Mouse (Mus musculus) C2C12 (cell line): ENCODE data around the gene Acadsb. TPM values are rescaled to one million over a fixed set of nuclear protein-coding genes. Genes with fewer than 3 reads are reported as not detected.
"Not testable (repeated sequence)": the region's sequence is repeated elsewhere in the genome, so short reads cannot be mapped to it uniquely, and the experiment has no call there.

Source experiments
- H3K27me3 ChIP-seq: one replicate; pipeline ENCODE4 v1.6.1; 2011; ENCODE audit not compliant: control insufficient read depth, insufficient read depth, insufficient read length
- H3K36me3 ChIP-seq: one replicate; pipeline ENCODE4 v1.6.1; 2011; ENCODE audit not compliant: control insufficient read depth, insufficient read depth
- H3K4me3 ChIP-seq: one replicate; pipeline ENCODE4 v1.5.1; 2011; ENCODE audit warnings: mild to moderate bottlenecking, control low read depth; ENCODE audit not compliant: poor library complexity, insufficient read depth, severe bottlenecking
- H3K79me2 ChIP-seq: one replicate; pipeline ENCODE4 v1.6.1; 2011; ENCODE audit not compliant: control insufficient read depth, insufficient read depth
- H3K79me3 ChIP-seq: one replicate; pipeline ENCODE4 v1.6.1; 2011; ENCODE audit warnings: low read depth, control low read depth
- H3ac ChIP-seq: one replicate; pipeline ENCODE3; 2011; ENCODE audit warnings: low read depth; ENCODE audit not compliant: control insufficient read depth, insufficient read length
- CEBPB ChIP-seq: IDR thresholded peaks from one replicate; pipeline ENCODE4 v1.6.1; 2011; ENCODE audit warnings: low read depth, mild to moderate bottlenecking, control low read depth, moderate library complexity
- CTCF ChIP-seq: IDR thresholded peaks from one replicate; pipeline ENCODE4 v1.5.1; 2011; ENCODE audit not compliant: control insufficient read depth, insufficient read depth, insufficient read length
- FOSL1 ChIP-seq: IDR thresholded peaks from one replicate; pipeline ENCODE4 v1.8.0; 2011; ENCODE audit warnings: mild to moderate bottlenecking, low read length; ENCODE audit not compliant: poor library complexity, insufficient read depth, severe bottlenecking
- MAX ChIP-seq: IDR thresholded peaks from one replicate; pipeline ENCODE4 v1.6.1; 2011; ENCODE audit warnings: mild to moderate bottlenecking, control low read depth
- MYOD1 ChIP-seq: IDR thresholded peaks from one replicate; pipeline ENCODE4 v1.6.1; 2011; ENCODE audit warnings: low read depth; ENCODE audit not compliant: control insufficient read depth, insufficient read length
- MYOG ChIP-seq: IDR thresholded peaks from one replicate; pipeline ENCODE4 v1.6.1; 2011; ENCODE audit not compliant: control insufficient read depth, insufficient read length; ENCODE audit errors: extremely low read depth
- USF1 ChIP-seq: IDR thresholded peaks from one replicate; pipeline ENCODE4 v1.6.1; 2011; ENCODE audit warnings: low read depth, mild to moderate bottlenecking, control low read depth, moderate library complexity
- polyA plus RNA-seq: library from polyadenylated mRNA; unstranded; fragments of >200 nt; fragmentation: generic; extraction: Trizol; gene quantifications from one replicate; pipeline ENCODE4 v1.2.1, GENCODE M21; 2012; ENCODE audit warnings: missing spikeins

Gene Acadsb
- polyA plus RNA-seq, 1 experiment, result 3.5 TPM

- peaks cover 7% of the 10 kb centered on the region for H3K79me2 ChIP-seq
- no peaks in the 10 kb centered on the region for H3K27me3 ChIP-seq
- no peaks in the 10 kb centered on the region for H3K36me3 ChIP-seq
- peak overlapping the region; percentile 78 for H3ac ChIP-seq
- no peaks in the 10 kb centered on the region for H3K79me3 ChIP-seq
- no peak for TF ChIP-seq MAX
- no peak for TF ChIP-seq FOSL1
- no peak for TF ChIP-seq MYOD1
- TF ChIP-seq CEBPB, result no peak
- no peak for TF ChIP-seq CTCF
- TF ChIP-seq MYOG, result no peak
- TF ChIP-seq USF1, result no peak
- H3K4me3 ChIP-seq, result peak overlapping the region; percentile 37
Observed at GRCm38 (mm10) chr7:131371470-131371860, 38.9 kb upstream of the Acadsb start.

GRCm38 (mm10) chr7:131371880-131372651 lies 38.3 kb upstream of the Acadsb start:
- no peak overlapping the region for H3ac ChIP-seq
- no peaks in the 10 kb centered on the region for H3K27me3 ChIP-seq
- no peaks in the 10 kb centered on the region for H3K79me3 ChIP-seq
- H3K36me3 ChIP-seq, result no peaks in the 10 kb centered on the region
- TF ChIP-seq USF1, result no peak
- no peak for TF ChIP-seq MAX
- TF ChIP-seq MYOG, result no peak
- no peak for TF ChIP-seq FOSL1
- no peak for TF ChIP-seq CEBPB
- no peak for TF ChIP-seq MYOD1
- peaks cover 7% of the 10 kb centered on the region for H3K79me2 ChIP-seq
- H3K4me3 ChIP-seq, result no peak overlapping the region

- not testable (repeated sequence) for H3ac ChIP-seq, H3K27me3 ChIP-seq, H3K79me3 ChIP-seq, H3K4me3 ChIP-seq, H3K79me2 ChIP-seq
- H3K36me3 ChIP-seq, result peaks cover 27% of the 10 kb centered on the region
Observed at GRCm38 (mm10) chr7:131391761-131392160, 18.6 kb upstream of the Acadsb start.

GRCm38 (mm10) chr7:131409321-131409987 lies 947 bp upstream of the Acadsb start:
- Histone ChIP-seq H3ac (peak overlapping the region; percentile 72), H3K27me3 (no peaks in the 10 kb centered on the region), H3K79me2 (peaks cover 42% of the 10 kb centered on the region), H3K4me3 (peak overlapping the region; percentile 85), H3K36me3 (no peaks in the 10 kb centered on the region), H3K79me3 (peaks cover 29% of the 10 kb centered on the region)
- TF ChIP-seq MYOD1 (no peak), MAX (no peak), USF1 (no peak), CTCF (no peak), FOSL1 (no peak), MYOG (no peak), CEBPB (no peak)

GRCm38 (mm10) chr7:131409988-131410385 lies 414 bp upstream of the Acadsb start:
- peaks cover 36% of the 10 kb centered on the region for H3K79me2 ChIP-seq
- peak overlapping the region; percentile 72 for H3ac ChIP-seq
- no peaks in the 10 kb centered on the region for H3K27me3 ChIP-seq
- peak overlapping the region; percentile 85 for H3K4me3 ChIP-seq
- peaks cover 26% of the 10 kb centered on the region for H3K79me3 ChIP-seq
- TF ChIP-seq USF1 (no peak), MYOG (no peak), CTCF (no peak), FOSL1 (no peak)
- no peaks in the 10 kb centered on the region for H3K36me3 ChIP-seq

GRCm38 (mm10) chr7:131411221-131411940 lies 980 bp downstream of the Acadsb start:
- Histone ChIP-seq H3K36me3 (no peaks in the 10 kb centered on the region), H3K79me2 (peaks cover 35% of the 10 kb centered on the region), H3K4me3 (peak overlapping the region; percentile 85), H3ac (no peak overlapping the region), H3K79me3 (peaks cover 24% of the 10 kb centered on the region), H3K27me3 (no peaks in the 10 kb centered on the region)
- no peak for TF ChIP-seq CEBPB
- no peak for TF ChIP-seq USF1
- TF ChIP-seq FOSL1, result no peak
- no peak for TF ChIP-seq MAX
- no peak for TF ChIP-seq MYOD1
